Mouse (Mus musculus) gastrocnemius, adult 18-20 months (tissue): ENCODE measurements around the gene Gm45717. TPM values are rescaled to one million over a fixed set of nuclear protein-coding genes. Genes with fewer than 3 reads are reported as not detected.
"Not testable (repeated sequence)": the region's sequence is repeated elsewhere in the genome, so short reads cannot be mapped to it uniquely, and the experiment has no call there.

Experiments used
- DNase-seq: peaks from one replicate; pipeline ENCODE4 v3.0.0; 2021; ENCODE audit warnings: low spot score
- total RNA-seq, 2 experiments: library from RNA; stranded (reverse); gene quantifications; 2 replicates each; pipeline ENCODE4 v1.2.3; 2021

Gm45717 gene
- total RNA-seq, 2 experiments from 2014 or later = not detected

GRCm38 (mm10) chr7:140968710-140969109, 13.0 kb upstream of the Gm45717 start:
- not testable (repeated sequence) for DNase-seq

GRCm38 (mm10) chr7:140967862-140968591, 12.3 kb upstream of the Gm45717 start:
- DNase-seq = no peak

GRCm38 (mm10) chr7:140966921-140967320, 11.2 kb upstream of the Gm45717 start, which contains the start of gene Ifitm1:
Gene Ifitm1, plus strand, starts transcription at chr7:140967221.
- DNase-seq = no peak

- no peak for DNase-seq
Measured at GRCm38 (mm10) chr7:140962733-140963132, 7.0 kb upstream of the Gm45717 start.

GRCm38 (mm10) chr7:140961416-140961815, 5.7 kb upstream of the Gm45717 start:
- DNase-seq = no peak

- no peak for DNase-seq
Measured at GRCm38 (mm10) chr7:140960026-140960425, 4.3 kb upstream of the Gm45717 start.

GRCm38 (mm10) chr7:140959181-140959901, 3.6 kb upstream of the Gm45717 start:
- peak; percentile 62 for DNase-seq

- DNase-seq = no peak
Measured at GRCm38 (mm10) chr7:140956556-140956869, 776 bp upstream of the Gm45717 start.

GRCm38 (mm10) chr7:140955342-140955741, 395 bp downstream of the Gm45717 start:
- no peak for DNase-seq

GRCm38 (mm10) chr7:140954733-140955071, 1.0 kb downstream of the Gm45717 start:
- DNase-seq = no peak

- no peak for DNase-seq
Measured at GRCm38 (mm10) chr7:140953800-140954732, 1.7 kb downstream of the Gm45717 start.

- DNase-seq = no peak
Measured at GRCm38 (mm10) chr7:140953133-140953532, 2.6 kb downstream of the Gm45717 start.

GRCm38 (mm10) chr7:140952441-140952840, 3.3 kb downstream of the Gm45717 start:
- DNase-seq = no peak

- DNase-seq = no peak
Measured at GRCm38 (mm10) chr7:140951765-140952164, 4.0 kb downstream of the Gm45717 start.

GRCm38 (mm10) chr7:140951051-140951450, 4.7 kb downstream of the Gm45717 start:
- no peak for DNase-seq

- DNase-seq = no peak
Measured at GRCm38 (mm10) chr7:140949824-140950530, 5.8 kb downstream of the Gm45717 start, which contains the start of gene Ifitm5. Gene Ifitm5, minus strand, starts transcription at chr7:140950291.

- DNase-seq = no peak
Measured at GRCm38 (mm10) chr7:140949255-140949654, 6.5 kb downstream of the Gm45717 start.

GRCm38 (mm10) chr7:140948161-140948560, 7.6 kb downstream of the Gm45717 start:
- no peak for DNase-seq

- no peak for DNase-seq
Measured at GRCm38 (mm10) chr7:140946980-140947379, 8.8 kb downstream of the Gm45717 start.

- no peak for DNase-seq
Measured at GRCm38 (mm10) chr7:140946311-140946710, 9.4 kb downstream of the Gm45717 start.

- DNase-seq = no peak
Measured at GRCm38 (mm10) chr7:140945247-140945646, 10.5 kb downstream of the Gm45717 start.
